Mouse (Mus musculus) lung, postnatal 0 days (tissue): Measurements from ENCODE around the gene Cask.

Experiments used
- CTCF ChIP-seq: IDR thresholded peaks from 2 replicates; pipeline ENCODE4 v1.5.1; 2016; ENCODE audit warnings: antibody characterized with exemption, mild to moderate bottlenecking
- EP300 ChIP-seq: IDR thresholded peaks from 2 replicates; pipeline ENCODE4 v1.6.1; 2016; ENCODE audit warnings: antibody characterized with exemption, mild to moderate bottlenecking, control low read depth

GRCm38 (mm10) chrX:13798754-13799153, 52.4 kb downstream of the Cask start:
- TF ChIP-seq CTCF, result no peak
- no peak for TF ChIP-seq EP300
